Mouse (Mus musculus) ES-Bruce4 (cell line): ENCODE measurements around the gene Sft2d1.

Experiments used
- CTCF ChIP-seq: IDR thresholded peaks from one replicate; pipeline ENCODE4 v1.8.1; 2011; ENCODE audit warnings: low read depth, low read length
- EP300 ChIP-seq: IDR thresholded peaks from 2 replicates; pipeline ENCODE4 v1.6.1; 2011; ENCODE audit warnings: low read depth, low read length; ENCODE audit not compliant: insufficient read depth
- POLR2A ChIP-seq: IDR thresholded peaks from one replicate; pipeline ENCODE4 v1.8.1; 2011; ENCODE audit warnings: low read length; ENCODE audit not compliant: insufficient read depth

- no peak for TF ChIP-seq EP300
- TF ChIP-seq POLR2A, result no peak
- no peak for TF ChIP-seq CTCF
Measured at GRCm38 (mm10) chr17:8295825-8296224, 15.1 kb upstream of the Sft2d1 start.
